Mouse (Mus musculus) left cerebral cortex, adult 9 months (tissue): ENCODE results near the gene Vamp3.

Source experiments
- DNase-seq, 2 experiments: peaks; one replicate each; pipeline ENCODE4 v3.0.0; 2022; ENCODE audit warnings: low spot score in 2 of 2

The Vamp3 gene

GRCm38 (mm10) chr4:151057347-151058321, at the start of gene Vamp3:
Vamp3 (minus strand) TSS chr4:151057963.
- DNase-seq: peak; percentile 95 to 98

- no peak for DNase-seq
Observed at GRCm38 (mm10) chr4:151106468-151106867, 48.7 kb upstream of the Vamp3 start.

GRCm38 (mm10) chr4:151105886-151106285, 48.1 kb upstream of the Vamp3 start:
- no peak for DNase-seq

- no peak for DNase-seq
Observed at GRCm38 (mm10) chr4:151104147-151104546, 46.4 kb upstream of the Vamp3 start.

GRCm38 (mm10) chr4:151103646-151104045, 45.9 kb upstream of the Vamp3 start:
- DNase-seq: no peak

- DNase-seq: no peak
Observed at GRCm38 (mm10) chr4:151097104-151097438, 39.3 kb upstream of the Vamp3 start.

GRCm38 (mm10) chr4:151096334-151097103, 38.8 kb upstream of the Vamp3 start:
- no peak for DNase-seq

- DNase-seq: peak in 1 of 2 experiments; percentile 47
Observed at GRCm38 (mm10) chr4:151095207-151095606, 37.4 kb upstream of the Vamp3 start.

- no peak for DNase-seq
Observed at GRCm38 (mm10) chr4:151089270-151089669, 31.5 kb upstream of the Vamp3 start, which contains the start of gene Gm13090. Gm13090 (plus strand) TSS chr4:151089570.

- no peak for DNase-seq
Observed at GRCm38 (mm10) chr4:151088819-151089218, 31.1 kb upstream of the Vamp3 start.

- DNase-seq: no peak
Observed at GRCm38 (mm10) chr4:151087358-151087757, 29.6 kb upstream of the Vamp3 start.

GRCm38 (mm10) chr4:151083027-151083426, 25.3 kb upstream of the Vamp3 start:
- no peak for DNase-seq

GRCm38 (mm10) chr4:151081977-151082376, 24.2 kb upstream of the Vamp3 start:
- DNase-seq: no peak

GRCm38 (mm10) chr4:151081355-151081754, 23.6 kb upstream of the Vamp3 start:
- DNase-seq: no peak

GRCm38 (mm10) chr4:151074817-151075216, 17.1 kb upstream of the Vamp3 start:
- DNase-seq: no peak

GRCm38 (mm10) chr4:151073108-151073744, 15.5 kb upstream of the Vamp3 start:
- peak in 1 of 2 experiments; percentile 87 for DNase-seq

- no peak for DNase-seq
Observed at GRCm38 (mm10) chr4:151070962-151071361, 13.2 kb upstream of the Vamp3 start.

- DNase-seq: no peak
Observed at GRCm38 (mm10) chr4:151068751-151069150, 11.0 kb upstream of the Vamp3 start.

- DNase-seq: no peak
Observed at GRCm38 (mm10) chr4:151059566-151059965, 1.8 kb upstream of the Vamp3 start.

- DNase-seq: no peak
Observed at GRCm38 (mm10) chr4:151058634-151059033, 871 bp upstream of the Vamp3 start.

GRCm38 (mm10) chr4:151051162-151051561, 6.6 kb downstream of the Vamp3 start:
- no peak for DNase-seq

GRCm38 (mm10) chr4:151046524-151046923, 11.2 kb downstream of the Vamp3 start:
- DNase-seq: no peak
